Mouse (Mus musculus): ENCODE data around the gene Lrrc8b. TPM values are rescaled to one million over a fixed set of nuclear protein-coding genes. Genes with fewer than 3 reads are reported as not detected.

Gene Lrrc8b
- polyA plus RNA-seq, 2 experiments: 5.8 to 6.6 TPM

GRCm38 (mm10) chr5:105501136-105501535 lies 85.6 kb downstream of the Lrrc8b start:
- no peaks in the 10 kb centered on the region for H3K36me3 ChIP-seq (ENCODE audit: control insufficient read depth, insufficient read depth, low read length)
- no peak overlapping the region for H3K9ac ChIP-seq (ENCODE audit: low read depth, low read length, severe bottlenecking)
- H3K4me1 ChIP-seq (ENCODE audit: control insufficient read depth, insufficient read depth, low read length): peaks cover 17% of the 10 kb centered on the region; the same call in 1 of the 2 replicates
- no peak for ATAC-seq (ENCODE audit: low FRiP score, low read depth)
- H3K27ac ChIP-seq (replicated peaks; ENCODE audit: low read depth, low read length): no peak overlapping the region
- no peaks in the 10 kb centered on the region for H3K9me3 ChIP-seq (ENCODE audit: control insufficient read depth, low read length)
- H3K27me3 ChIP-seq (ENCODE audit: control insufficient read depth, insufficient read depth, low read length): no peaks in the 10 kb centered on the region
- no peak for DNase-seq (ENCODE audit: low spot score)
- no peak overlapping the region for H3K4me3 ChIP-seq (replicated peaks; ENCODE audit: low read length)
- WGBS: 81% methylated on average over 3 of the region's 3 CpGs
- H3K4me2 ChIP-seq (replicated peaks; ENCODE audit: low read depth, low read length, severe bottlenecking): no peak overlapping the region
- no peak for TF ChIP-seq POLR2A (IDR thresholded peaks at IDR 0.05; ENCODE audit: borderline replicate concordance, extremely low read depth, insufficient read depth, insufficient read length)

- Histone ChIP-seq H3K4me1 (ENCODE audit: control insufficient read depth, insufficient read depth, low read length) (no peaks in the 10 kb centered on the region), H3K9me3 (ENCODE audit: control insufficient read depth, low read length) (no peaks in the 10 kb centered on the region), H3K4me3 (replicated peaks; ENCODE audit: low read length) (no peak overlapping the region), H3K27me3 (ENCODE audit: control insufficient read depth, insufficient read depth, low read length) (no peaks in the 10 kb centered on the region), H3K27ac (replicated peaks; ENCODE audit: low read depth, low read length) (no peak overlapping the region), H3K36me3 (ENCODE audit: control insufficient read depth, insufficient read depth, low read length) (no peaks in the 10 kb centered on the region), H3K4me2 (replicated peaks; ENCODE audit: low read depth, low read length, severe bottlenecking) (no peak overlapping the region), H3K9ac (ENCODE audit: low read depth, low read length, severe bottlenecking) (no peak overlapping the region)
- TF ChIP-seq POLR2A (IDR thresholded peaks at IDR 0.05; ENCODE audit: borderline replicate concordance, extremely low read depth, insufficient read depth, insufficient read length): no peak
- DNase-seq (ENCODE audit: low spot score) (no peak), ATAC-seq (ENCODE audit: low FRiP score, low read depth) (no peak)
- WGBS: 92% methylated on average over 6 of the region's 6 CpGs
Measured at GRCm38 (mm10) chr5:105508813-105509212, 93.2 kb downstream of the Lrrc8b start.

GRCm38 (mm10) chr5:105512297-105512696 lies 96.7 kb downstream of the Lrrc8b start:
- 61% methylated on average over 4 of the region's 4 CpGs for WGBS

GRCm38 (mm10) chr5:105515532-105515931 lies 100.0 kb downstream of the Lrrc8b start:
- H3K9ac ChIP-seq (ENCODE audit: low read depth, low read length, severe bottlenecking): no peak overlapping the region
- no peak overlapping the region for H3K4me3 ChIP-seq (replicated peaks; ENCODE audit: low read length)
- no peaks in the 10 kb centered on the region for H3K27me3 ChIP-seq (ENCODE audit: control insufficient read depth, insufficient read depth, low read length)
- DNase-seq (ENCODE audit: low spot score) (no peak), ATAC-seq (ENCODE audit: low FRiP score, low read depth) (no peak)
- H3K4me1 ChIP-seq (ENCODE audit: control insufficient read depth, insufficient read depth, low read length): peaks cover 8% of the 10 kb centered on the region; the same call in 1 of the 2 replicates
- H3K4me2 ChIP-seq (replicated peaks; ENCODE audit: low read depth, low read length, severe bottlenecking): no peak overlapping the region
- no peaks in the 10 kb centered on the region for H3K36me3 ChIP-seq (ENCODE audit: control insufficient read depth, insufficient read depth, low read length)
- no peak for TF ChIP-seq POLR2A (IDR thresholded peaks at IDR 0.05; ENCODE audit: borderline replicate concordance, extremely low read depth, insufficient read depth, insufficient read length)
- H3K9me3 ChIP-seq (ENCODE audit: control insufficient read depth, low read length): no peaks in the 10 kb centered on the region
- 45% methylated on average over 6 of the region's 6 CpGs for WGBS
- H3K27ac ChIP-seq (replicated peaks; ENCODE audit: low read depth, low read length): no peak overlapping the region

More at GRCm38 (mm10) chr5:105512297-105512696, 96.7 kb downstream of the Lrrc8b start:
- no peak overlapping the region for H3K4me2 ChIP-seq (replicated peaks; ENCODE audit: low read depth, low read length, severe bottlenecking)
- H3K9me3 ChIP-seq (ENCODE audit: control insufficient read depth, low read length): no peaks in the 10 kb centered on the region
- H3K27ac ChIP-seq (replicated peaks; ENCODE audit: low read depth, low read length): no peak overlapping the region
- H3K27me3 ChIP-seq (ENCODE audit: control insufficient read depth, insufficient read depth, low read length): no peaks in the 10 kb centered on the region
- no peak overlapping the region for H3K4me3 ChIP-seq (replicated peaks; ENCODE audit: low read length)
- no peaks in the 10 kb centered on the region for H3K4me1 ChIP-seq (ENCODE audit: control insufficient read depth, insufficient read depth, low read length)
- no peaks in the 10 kb centered on the region for H3K36me3 ChIP-seq (ENCODE audit: control insufficient read depth, insufficient read depth, low read length)
- DNase-seq (ENCODE audit: low spot score) (no peak), ATAC-seq (ENCODE audit: low FRiP score, low read depth) (no peak)
- H3K9ac ChIP-seq (ENCODE audit: low read depth, low read length, severe bottlenecking): no peak overlapping the region
- no peak for TF ChIP-seq POLR2A (IDR thresholded peaks at IDR 0.05; ENCODE audit: borderline replicate concordance, extremely low read depth, insufficient read depth, insufficient read length)

GRCm38 (mm10) chr5:105516290-105516689 lies 100.7 kb downstream of the Lrrc8b start:
- no peak for DNase-seq (ENCODE audit: low spot score)
- Histone ChIP-seq H3K4me3 (replicated peaks; ENCODE audit: low read length) (no peak overlapping the region), H3K4me2 (replicated peaks; ENCODE audit: low read depth, low read length, severe bottlenecking) (no peak overlapping the region), H3K27ac (replicated peaks; ENCODE audit: low read depth, low read length) (no peak overlapping the region), H3K9me3 (ENCODE audit: control insufficient read depth, low read length) (no peaks in the 10 kb centered on the region), H3K36me3 (ENCODE audit: control insufficient read depth, insufficient read depth, low read length) (no peaks in the 10 kb centered on the region), H3K27me3 (ENCODE audit: control insufficient read depth, insufficient read depth, low read length) (no peaks in the 10 kb centered on the region), H3K4me1 (ENCODE audit: control insufficient read depth, insufficient read depth, low read length) (peaks cover 11% of the 10 kb centered on the region; the same call in 1 of the 2 replicates), H3K9ac (ENCODE audit: low read depth, low read length, severe bottlenecking) (no peak overlapping the region)
- no peak for TF ChIP-seq POLR2A (IDR thresholded peaks at IDR 0.05; ENCODE audit: borderline replicate concordance, extremely low read depth, insufficient read depth, insufficient read length)
- 44% methylated on average over 3 of the region's 3 CpGs for whole genome bisulfite sequencing
- ATAC-seq (ENCODE audit: low FRiP score, low read depth): no peak

All from limb, embryonic 14.5 days (tissue).